Mouse (Mus musculus) stomach, embryonic 16.5 days (tissue): ENCODE data around the gene Fam180a. TPM values are rescaled to one million over a fixed set of nuclear protein-coding genes. Genes with fewer than 3 reads are reported as not detected.

Experiments
- polyA plus RNA-seq: library from polyadenylated mRNA; unstranded; fragments of >200 nt; fragmentation: Nextera tagmentation; extraction: Ambion mirVana; gene quantifications from 2 replicates; pipeline ENCODE4 v1.2.1, GENCODE M21; 2015

Gene Fam180a
- polyA plus RNA-seq, 1 experiment from 2014 or later = 1.9 TPM

Other genes starting within 250 kb of the Fam180a start
- 20.9 and 21.6 TPM in 2 replicates for gene Cnot4, start 192.4 kb downstream of the Fam180a start, polyA plus RNA-seq
- 28.8 and 30.8 TPM in 2 replicates for gene Nup205, start 148.7 kb downstream of the Fam180a start, polyA plus RNA-seq
- gene Slc13a4, start 18.0 kb downstream of the Fam180a start, polyA plus RNA-seq = 0.22 and 0.34 TPM in 2 replicates
- 164 and 167 TPM in 2 replicates for gene Mtpn, start 213.7 kb upstream of the Fam180a start, polyA plus RNA-seq